8 mouse cellular contexts compared by ENCODE assay signal in the genomic region with DNA sequence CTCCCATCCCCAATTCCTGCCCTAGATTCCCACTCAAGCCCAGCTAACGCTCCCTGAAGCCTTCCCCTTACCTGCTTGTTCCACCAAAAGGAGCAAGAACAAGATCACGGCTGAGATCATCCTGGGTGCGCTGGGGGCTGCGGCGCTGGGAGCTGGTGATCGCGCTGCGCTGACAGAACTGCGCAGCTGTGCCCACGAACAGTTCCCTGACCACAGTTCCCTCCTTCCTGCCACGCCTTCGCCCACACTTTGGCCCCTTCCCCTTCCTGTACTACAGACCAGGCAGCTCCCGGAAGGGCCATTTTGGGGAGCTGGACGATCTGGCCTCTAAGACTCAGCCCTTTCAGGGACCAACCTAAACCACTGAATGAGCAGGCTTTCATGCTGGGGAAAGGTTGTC. TPM values are rescaled to one million over a fixed set of nuclear protein-coding genes. Genes with fewer than 3 reads are reported as not detected.
DNase-seq lines count a peak whose midpoint lies in the region; ATAC-seq lines count a peak whose summit lies in the region.

Gene Fcer1g (minus strand): TSS at position 240 of the 400 bp plus-strand sequence.

- no peaks in the 10 kb centered on the region for H3K27me3 ChIP-seq in kidney, embryonic 15.5 days
- H3K27me3 ChIP-seq in heart, embryonic 13.5 days (replicated peaks): no peaks in the 10 kb centered on the region
- H3K27me3 ChIP-seq in midbrain, embryonic 15.5 days (replicated peaks): no peaks in the 10 kb centered on the region

- 88% methylated on average over 14 of the region's 14 CpGs for WGBS in kidney, embryonic 15.5 days
- 81% methylated on average over 14 of the region's 14 CpGs for WGBS in heart, embryonic 13.5 days
- 95% methylated on average over 14 of the region's 14 CpGs for WGBS in midbrain, embryonic 15.5 days

- intact Hi-C loops in left cerebral cortex, postnatal 25 days (cut with DNase I): no loop called here

- no peak within 1 kb of the TSS for H3K4me3 ChIP-seq in kidney, embryonic 15.5 days (replicated peaks)
- 0 out of 2 replicates have a peak within 1 kb of the TSS, but pooled peaks have one; percentile 6 for H3K4me3 ChIP-seq in heart, embryonic 13.5 days
- no peak within 1 kb of the TSS for H3K4me3 ChIP-seq in midbrain, embryonic 15.5 days

- no peak within 1 kb of the TSS for H3K9ac ChIP-seq in kidney, embryonic 15.5 days
- H3K9ac ChIP-seq in heart, embryonic 13.5 days: 0 out of 2 replicates have a peak within 1 kb of the TSS, but pooled peaks have one; percentile 48
- H3K9ac ChIP-seq in midbrain, embryonic 15.5 days: no peak within 1 kb of the TSS

- H3K9me3 ChIP-seq in kidney, embryonic 15.5 days (replicated peaks): no peaks in the 10 kb centered on the region
- H3K9me3 ChIP-seq in heart, embryonic 13.5 days: no peaks in the 10 kb centered on the region
- H3K9me3 ChIP-seq in midbrain, embryonic 15.5 days: no peaks in the 10 kb centered on the region

- no peak for DNase-seq in kidney, adult 11 months
- DNase-seq in adrenal gland, postnatal 36 days: no peak
- no peak for DNase-seq in left cerebral cortex, postnatal 25 days (ENCODE audit: low spot score in 2 of 2)
- DNase-seq in ovary, postnatal 10 days (ENCODE audit: low spot score): no peak

- H3K36me3 ChIP-seq in kidney, embryonic 15.5 days: peaks cover 59% of the 10 kb centered on the region
- H3K36me3 ChIP-seq in heart, embryonic 13.5 days: peaks cover 59% of the 10 kb centered on the region
- peaks cover 52% of the 10 kb centered on the region for H3K36me3 ChIP-seq in midbrain, embryonic 15.5 days (replicated peaks)

- H3K4me1 ChIP-seq in kidney, embryonic 15.5 days: peaks cover 13% of the 10 kb centered on the region; the same call in 1 of the 2 replicates
- peaks cover 23% of the 10 kb centered on the region for H3K4me1 ChIP-seq in heart, embryonic 13.5 days
- H3K4me1 ChIP-seq in midbrain, embryonic 15.5 days: no peaks in the 10 kb centered on the region

- no peak within 1 kb of the TSS; the same call in 1 of the 2 replicates for H3K27ac ChIP-seq in kidney, embryonic 15.5 days
- peak within 1 kb of the TSS; percentile 37 for H3K27ac ChIP-seq in heart, embryonic 13.5 days (replicated peaks)
- no peak within 1 kb of the TSS for H3K27ac ChIP-seq in midbrain, embryonic 15.5 days

- no peak within 1 kb of the TSS for H3K4me2 ChIP-seq in kidney, embryonic 15.5 days
- H3K4me2 ChIP-seq in heart, embryonic 13.5 days: no peak within 1 kb of the TSS
- H3K4me2 ChIP-seq in midbrain, embryonic 15.5 days: no peak within 1 kb of the TSS

- no peak for ATAC-seq in kidney, embryonic 15.5 days (replicated peaks; ENCODE audit: low FRiP score)
- ATAC-seq in heart, embryonic 13.5 days (ENCODE audit: extremely low read depth, insufficient number of reproducible peaks, low FRiP score, low TSS enrichment): no peak
- ATAC-seq in midbrain, embryonic 15.5 days (replicated peaks): no peak
- ATAC-seq in inflammation-experienced regulatory T-cells, adult 6 months: no peak

RNA-seq across cellular contexts. Expression of gene Fcer1g, which starts in this region (rescaled TPM):
- polyA plus RNA-seq in kidney, embryonic 15.5 days (2015; fragmentation: Nextera tagmentation; extraction: Ambion mirVana): 35.0 and 36.9 TPM in 2 replicates
- 10 to 100 TPM; 15.2 to 20.4 TPM for total RNA-seq in adrenal gland, postnatal 36 days (2021)
- 29.5 and 33.1 TPM in 2 replicates for polyA plus RNA-seq in heart, embryonic 13.5 days (2015; fragmentation: Nextera tagmentation; extraction: Ambion mirVana)
- 10 to 100 TPM; 14.9 to 15.1 TPM for total RNA-seq in left cerebral cortex, postnatal 25 days (2021)
- polyA plus RNA-seq in midbrain, embryonic 15.5 days (2015; fragmentation: Nextera tagmentation; extraction: Ambion mirVana): 27.3 and 33.2 TPM in 2 replicates
- polyA plus RNA-seq in inflammation-experienced regulatory T-cells, adult 6 months (2017; shearing (Covaris generic)): 10 to 100 TPM in 1 of 3 experiments, not detected in 2; 10.7 TPM
